ENCODE assay signal across 8 mouse cellular contexts in the genomic region with DNA sequence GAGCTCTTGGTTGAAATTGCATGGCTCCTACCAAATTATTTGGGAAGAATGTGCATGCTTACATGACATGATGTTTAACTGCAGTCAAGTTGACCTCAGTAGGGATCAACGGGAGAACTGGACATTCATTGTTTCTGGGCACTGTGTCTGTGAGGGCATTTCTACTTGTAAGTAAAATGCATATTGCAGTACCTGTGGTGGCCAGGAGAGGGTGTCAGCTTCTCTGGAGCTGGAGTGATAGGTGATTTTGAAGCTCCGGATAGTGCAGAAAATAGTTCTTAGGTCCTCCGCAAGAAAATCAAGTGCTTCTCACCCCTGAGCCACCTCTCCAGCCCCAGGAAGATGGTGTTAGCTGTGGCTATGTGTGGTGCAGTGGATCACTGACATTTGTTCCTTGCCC.
DNase-seq lines count a peak whose midpoint lies in the region; ATAC-seq and TF ChIP-seq lines count a peak whose summit lies in the region.

No protein-coding gene starts in this region.

- no peak overlapping the region for H3K4me2 ChIP-seq in heart, embryonic 11.5 days
- H3K4me2 ChIP-seq in liver, embryonic 14.5 days (ENCODE audit: low read depth): no peak overlapping the region

- H3K27ac ChIP-seq in heart, adult 2 months: no peak overlapping the region
- H3K27ac ChIP-seq in heart, embryonic 11.5 days (ENCODE audit: low read depth, low read length): no peak overlapping the region
- H3K27ac ChIP-seq in liver, embryonic 14.5 days: no peak overlapping the region

- no peaks in the 10 kb centered on the region for H3K9me3 ChIP-seq in heart, embryonic 11.5 days (replicated peaks; ENCODE audit: control insufficient read depth, low read length)
- no peaks in the 10 kb centered on the region for H3K9me3 ChIP-seq in liver, embryonic 14.5 days (ENCODE audit: control insufficient read depth, low read length)

- no peak overlapping the region for H3K9ac ChIP-seq in heart, adult 2 months (ENCODE audit: low read depth, low read length)
- no peak overlapping the region for H3K9ac ChIP-seq in heart, embryonic 11.5 days (ENCODE audit: low read depth, low read length)
- no peak overlapping the region for H3K9ac ChIP-seq in liver, embryonic 14.5 days (replicated peaks)

- TF ChIP-seq EP300 in heart, adult 2 months (IDR thresholded peaks at IDR 0.05; ENCODE audit: insufficient read depth, low read depth, low read length): no peak
- TF ChIP-seq EP300 in liver, embryonic 14.5 days (IDR thresholded peaks at IDR 0.05; ENCODE audit: low read depth): no peak

- no peaks in the 10 kb centered on the region; the same call in 1 of the 2 replicates for H3K27me3 ChIP-seq in heart, adult 2 months (ENCODE audit: control insufficient read depth, insufficient read depth, low read length)
- no peaks in the 10 kb centered on the region for H3K27me3 ChIP-seq in heart, embryonic 11.5 days (ENCODE audit: control insufficient read depth, insufficient read depth, low read length)
- H3K27me3 ChIP-seq in liver, embryonic 14.5 days (ENCODE audit: control insufficient read depth, insufficient read depth, low read length): no peaks in the 10 kb centered on the region

- WGBS in heart, adult 2 months: 53% methylated on average over 3 of the region's 3 CpGs
- whole genome bisulfite sequencing in heart, embryonic 11.5 days (ENCODE audit: insufficient replicate concordance): 45% methylated on average over 3 of the region's 3 CpGs
- WGBS in liver, embryonic 14.5 days (ENCODE audit: insufficient replicate concordance): 46% methylated on average over 3 of the region's 3 CpGs

- intact Hi-C loops in heart, adult 2 months (cut with DNase I): no loop called here

- peak; percentile 55 for TF ChIP-seq CTCF in heart, adult 2 months (IDR thresholded peaks at IDR 0.05)
- peak; percentile 26; the same call in 1 of the 2 replicates for TF ChIP-seq CTCF in liver, embryonic 14.5 days (IDR thresholded peaks at IDR 0.05; ENCODE audit: low read depth)

- H3K4me3 ChIP-seq in heart, adult 2 months: no peak overlapping the region
- H3K4me3 ChIP-seq in heart, embryonic 11.5 days (ENCODE audit: low read depth, low read length): no peak overlapping the region
- H3K4me3 ChIP-seq in liver, embryonic 14.5 days (ENCODE audit: insufficient read depth in 1 of 2, low read depth in 2 of 2, low read length in 2 of 2): no peak overlapping the region

- no peak for TF ChIP-seq POLR2A in heart, adult 2 months (IDR thresholded peaks at IDR 0.05; ENCODE audit: insufficient read depth, low read depth, low read length)

- DNase-seq in heart, adult 2 months: no peak
- DNase-seq in urinary bladder, postnatal 14 days (ENCODE audit: low spot score): peak; percentile 17
- no peak for DNase-seq in urinary bladder, adult 2 months (ENCODE audit: low spot score)
- peak; percentile 39 to 60 for DNase-seq in frontal cortex, postnatal 25 days (ENCODE audit: low spot score in 2 of 2)
- DNase-seq in liver, embryonic 14.5 days (ENCODE audit: low read depth in 3 of 3, low spot score in 3 of 3): no peak
- no peak for DNase-seq in spleen, postnatal 36 days (ENCODE audit: low spot score in 2 of 2)

- no peaks in the 10 kb centered on the region for H3K4me1 ChIP-seq in heart, adult 2 months (ENCODE audit: control insufficient read depth, insufficient read depth, low read length)
- H3K4me1 ChIP-seq in heart, embryonic 11.5 days (ENCODE audit: control insufficient read depth, insufficient read depth, low read length): no peaks in the 10 kb centered on the region
- no peaks in the 10 kb centered on the region for H3K4me1 ChIP-seq in liver, embryonic 14.5 days (replicated peaks; ENCODE audit: control insufficient read depth in 2 of 2, insufficient read depth in 2 of 2, low read length in 1 of 2)

- H3K36me3 ChIP-seq in heart, adult 2 months (ENCODE audit: control insufficient read depth, insufficient read depth, low read length): no peaks in the 10 kb centered on the region
- no peaks in the 10 kb centered on the region for H3K36me3 ChIP-seq in heart, embryonic 11.5 days (ENCODE audit: control insufficient read depth, insufficient read depth, low read length)
- no peaks in the 10 kb centered on the region for H3K36me3 ChIP-seq in liver, embryonic 14.5 days (replicated peaks; ENCODE audit: control insufficient read depth, insufficient read depth, low read depth)

- no peak for ATAC-seq in heart, embryonic 11.5 days (replicated peaks; ENCODE audit: insufficient number of reproducible peaks, low FRiP score, low TSS enrichment)
- no peak for ATAC-seq in liver, embryonic 14.5 days (ENCODE audit: insufficient read depth)
- ATAC-seq in megakaryocyte, adult 5-6 weeks (ENCODE audit: poor library complexity, severe bottlenecking): no peak

- H3K79me2 ChIP-seq in heart, adult 2 months (replicated peaks; ENCODE audit: control insufficient read depth, insufficient read depth, low read length): no peaks in the 10 kb centered on the region

Comparison
In these comparisons a context has a peak if more than half of its experiments do, and no peak if none do; other contexts are left out.
1. DNase-seq: peak in urinary bladder, postnatal 14 days (single experiment) and frontal cortex, postnatal 25 days (2 of 2); none in heart, adult 2 months (0 of 2), urinary bladder, adult 2 months (single experiment), liver, embryonic 14.5 days (0 of 3) and spleen, postnatal 36 days (0 of 2).